Comparison of ENCODE assay signal across 13 mouse cellular contexts in the genomic region with DNA sequence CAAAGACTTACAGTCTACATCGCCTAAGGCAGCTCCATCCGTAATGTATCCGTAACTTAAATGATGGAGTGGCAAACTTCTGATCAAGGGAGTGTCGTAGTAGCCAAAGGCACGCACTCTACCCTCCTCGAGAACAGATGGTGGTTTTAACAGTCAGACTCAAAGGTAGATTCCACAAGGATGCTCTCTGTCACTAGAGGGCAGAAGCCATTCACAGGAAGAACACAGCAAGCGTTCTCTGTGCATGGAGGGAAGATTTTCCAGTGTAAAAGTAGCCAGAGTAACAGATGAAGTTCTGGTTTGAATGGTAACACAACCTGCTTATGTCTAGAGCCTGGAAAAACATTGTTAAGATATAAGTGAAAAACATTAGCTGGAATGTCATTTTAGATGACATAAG.
DNase-seq lines count a peak whose midpoint lies in the region; ATAC-seq and TF ChIP-seq lines count a peak whose summit lies in the region.
"Had no signal": no experiment of that assay in that cellular context is flagged by ENCODE, and none has a peak within 500 bp of the region (broad histone marks: within the 10 kb centered on the region; RNA-seq: fewer than 3 reads in every experiment).

No protein-coding gene starts in this region.

- no peaks in the 10 kb centered on the region for H3K27me3 ChIP-seq in midbrain, embryonic 14.5 days (ENCODE audit: control insufficient read depth, insufficient read depth, low read length)
- no peaks in the 10 kb centered on the region for H3K27me3 ChIP-seq in midbrain, embryonic 15.5 days (replicated peaks)
- no peaks in the 10 kb centered on the region for H3K27me3 ChIP-seq in stomach, postnatal 0 days (ENCODE audit: control insufficient read depth, insufficient read depth, low read length)
- H3K27me3 ChIP-seq: embryonic facial prominence, embryonic 12.5 days; midbrain, embryonic 12.5 days had no signal

- no peak overlapping the region for H3K27ac ChIP-seq in midbrain, embryonic 14.5 days (replicated peaks; ENCODE audit: low read depth, low read length)
- H3K27ac ChIP-seq in midbrain, embryonic 15.5 days, result no peak overlapping the region
- H3K27ac ChIP-seq in stomach, postnatal 0 days (replicated peaks), result no peak overlapping the region
- H3K27ac ChIP-seq: embryonic facial prominence, embryonic 12.5 days; midbrain, embryonic 12.5 days had no signal

- no peak overlapping the region for H3K9ac ChIP-seq in midbrain, embryonic 14.5 days (replicated peaks; ENCODE audit: low read length)
- H3K9ac ChIP-seq in midbrain, embryonic 15.5 days, result no peak overlapping the region
- no peak overlapping the region for H3K9ac ChIP-seq in stomach, postnatal 0 days (ENCODE audit: low read length)
- H3K9ac ChIP-seq: embryonic facial prominence, embryonic 12.5 days; midbrain, embryonic 12.5 days had no signal

- no peaks in the 10 kb centered on the region for H3K4me1 ChIP-seq in midbrain, embryonic 14.5 days (ENCODE audit: control insufficient read depth, insufficient read depth, low read length)
- H3K4me1 ChIP-seq in midbrain, embryonic 15.5 days, result no peaks in the 10 kb centered on the region
- no peaks in the 10 kb centered on the region for H3K4me1 ChIP-seq in stomach, postnatal 0 days (replicated peaks; ENCODE audit: control insufficient read depth, insufficient read depth)
- H3K4me1 ChIP-seq: embryonic facial prominence, embryonic 12.5 days; midbrain, embryonic 12.5 days had no signal

- no peak overlapping the region for H3K4me2 ChIP-seq in midbrain, embryonic 14.5 days (ENCODE audit: low read length)
- H3K4me2 ChIP-seq in midbrain, embryonic 15.5 days, result no peak overlapping the region
- no peak overlapping the region for H3K4me2 ChIP-seq in stomach, postnatal 0 days (replicated peaks; ENCODE audit: low read depth)
- H3K4me2 ChIP-seq: embryonic facial prominence, embryonic 12.5 days; midbrain, embryonic 12.5 days had no signal

- intact Hi-C loops in heart, postnatal 10 days (cut with DNase I), result no loop called here

- no peak for TF ChIP-seq POLR2A in brain, embryonic 14.5 days (IDR thresholded peaks at IDR 0.05; ENCODE audit: borderline replicate concordance, extremely low read depth, insufficient read depth, insufficient read length, poor library complexity, severe bottlenecking)

- TF ChIP-seq CTCF in brain, embryonic 14.5 days (IDR thresholded peaks at IDR 0.05; ENCODE audit: borderline replicate concordance, extremely low read depth, insufficient read depth, insufficient read length), result peak; percentile 43; the same call in 1 of the 2 replicates
- peak; percentile 73 for TF ChIP-seq CTCF in stomach, postnatal 0 days (IDR thresholded peaks at IDR 0.05; ENCODE audit: low read depth)

- ATAC-seq in midbrain, embryonic 14.5 days (ENCODE audit: low FRiP score, low TSS enrichment), result no peak
- no peak for ATAC-seq in midbrain, embryonic 15.5 days (replicated peaks)
- ATAC-seq in stomach, postnatal 0 days (ENCODE audit: low FRiP score, low TSS enrichment), result no peak
- no peak for ATAC-seq in erythroblast, adult 5-6 weeks (replicated peaks; ENCODE audit: low FRiP score, poor library complexity, severe bottlenecking)

- H3K4me3 ChIP-seq in midbrain, embryonic 14.5 days (replicated peaks; ENCODE audit: low read depth, low read length), result no peak overlapping the region
- H3K4me3 ChIP-seq in midbrain, embryonic 15.5 days, result no peak overlapping the region
- no peak overlapping the region for H3K4me3 ChIP-seq in stomach, postnatal 0 days (ENCODE audit: low read depth, low read length)
- H3K4me3 ChIP-seq: embryonic facial prominence, embryonic 12.5 days; midbrain, embryonic 12.5 days had no signal

- TF ChIP-seq EP300 in stomach, postnatal 0 days (optimal IDR thresholded peaks at IDR 0.05), result no peak

- no peaks in the 10 kb centered on the region for H3K36me3 ChIP-seq in midbrain, embryonic 14.5 days (ENCODE audit: control insufficient read depth, insufficient read depth, low read length)
- H3K36me3 ChIP-seq in midbrain, embryonic 15.5 days (replicated peaks), result no peaks in the 10 kb centered on the region
- H3K36me3 ChIP-seq in stomach, postnatal 0 days (ENCODE audit: control insufficient read depth, insufficient read depth, low read length), result no peaks in the 10 kb centered on the region
- H3K36me3 ChIP-seq: embryonic facial prominence, embryonic 12.5 days; midbrain, embryonic 12.5 days had no signal

- no peaks in the 10 kb centered on the region for H3K9me3 ChIP-seq in midbrain, embryonic 14.5 days (ENCODE audit: control insufficient read depth, low read length)
- H3K9me3 ChIP-seq in midbrain, embryonic 15.5 days, result no peaks in the 10 kb centered on the region
- no peaks in the 10 kb centered on the region for H3K9me3 ChIP-seq in stomach, postnatal 0 days (ENCODE audit: control insufficient read depth, low read length)
- H3K9me3 ChIP-seq: embryonic facial prominence, embryonic 12.5 days; midbrain, embryonic 12.5 days had no signal

- DNase-seq in heart, postnatal 10 days, result peak; percentile 3 to 4
- no peak for DNase-seq in heart, postnatal 4 days
- peak; percentile 58 for DNase-seq in midbrain, embryonic 14.5 days
- DNase-seq in brain, embryonic 14.5 days (ENCODE audit: low read depth), result peak; percentile 52
- no peak for DNase-seq in stomach, postnatal 0 days (ENCODE audit: low spot score)
- DNase-seq: kidney, adult 11 months; lung, adult 2 months; spleen, adult 18-20 months; thymus, postnatal 25 days had no signal

- WGBS in midbrain, embryonic 14.5 days, result 86% methylated on average over 7 of the region's 7 CpGs
- WGBS in midbrain, embryonic 15.5 days, result 80% methylated on average over 7 of the region's 7 CpGs
- WGBS in stomach, postnatal 0 days, result 76% methylated on average over 7 of the region's 7 CpGs

Comparison
In these comparisons a context has a peak if more than half of its experiments do, and no peak if none do; other contexts are left out.
1. DNase-seq: peak in heart, postnatal 10 days (2 of 2), midbrain, embryonic 14.5 days (single experiment) and brain, embryonic 14.5 days (single experiment); none in heart, postnatal 4 days (single experiment) and stomach, postnatal 0 days (single experiment).